Mouse (Mus musculus) ovary, postnatal 36 days (tissue): ENCODE data around the gene Btg3.
A peak's percentile ranks its signal among the peaks of the same experiment; 100 is the strongest.

Experiments used
- DNase-seq: peaks from one replicate; pipeline ENCODE4 v3.0.0; 2022; ENCODE audit warnings: low spot score, mixed read lengths

Btg3 gene

GRCm38 (mm10) chr16:78301183-78301830 lies 75.7 kb downstream of the Btg3 start, which contains the start of gene Cxadr:
Cxadr (plus strand) TSS chr16:78301489.
- DNase-seq = peak; percentile 75

- DNase-seq = no peak
These were observed 80.9 kb downstream of the Btg3 start for GRCm38 (mm10) chr16:78296114-78296513.

GRCm38 (mm10) chr16:78295601-78296000 lies 81.4 kb downstream of the Btg3 start:
- DNase-seq = no peak

GRCm38 (mm10) chr16:78294606-78295275 lies 82.3 kb downstream of the Btg3 start:
- no peak for DNase-seq

- DNase-seq = no peak
These were observed 82.9 kb downstream of the Btg3 start for GRCm38 (mm10) chr16:78294051-78294450.

GRCm38 (mm10) chr16:78283231-78283630 lies 93.8 kb downstream of the Btg3 start:
- no peak for DNase-seq
